Mouse (Mus musculus) midbrain, embryonic 12.5 days (tissue): ENCODE results near the gene Rcn3. TPM values are rescaled to one million over a fixed set of nuclear protein-coding genes. Genes with fewer than 3 reads are reported as not detected.
A peak's percentile ranks its signal among the peaks of the same experiment; 100 is the strongest.

Experiments used
- ATAC-seq: fragments of 200-750 bp; cut with Nextera tagmentation; 2 replicates; pipeline ENCODE4 v1.8.0; 2017; ENCODE audit warnings: low read depth, moderate TSS enrichment, moderate library complexity; ENCODE audit not compliant: low FRiP score
- H3K27ac ChIP-seq: fragments of 300-500 bp; sonication (generic); replicated peaks from 2 replicates; pipeline ENCODE4 v1.5.1; 2016; ENCODE audit warnings: mild to moderate bottlenecking
- H3K27me3 ChIP-seq: fragments of 300-500 bp; sonication (generic); 2 replicates; pipeline ENCODE4 v1.6.1; 2016; ENCODE audit warnings: mild to moderate bottlenecking
- H3K36me3 ChIP-seq: fragments of 300-500 bp; sonication (generic); 2 replicates; pipeline ENCODE4 v1.6.1; 2016
- H3K4me1 ChIP-seq: fragments of 300-500 bp; sonication (generic); 2 replicates; pipeline ENCODE4 v1.6.1; 2016
- H3K4me2 ChIP-seq: fragments of 300-500 bp; sonication (generic); replicated peaks from 2 replicates; pipeline ENCODE4 v1.6.1; 2016; ENCODE audit warnings: mild to moderate bottlenecking, moderate library complexity
- H3K4me3 ChIP-seq: fragments of 300-500 bp; sonication (generic); 2 replicates; pipeline ENCODE4 v1.5.1; 2016; ENCODE audit warnings: mild to moderate bottlenecking
- H3K9ac ChIP-seq: fragments of 300-500 bp; sonication (generic); replicated peaks from 2 replicates; pipeline ENCODE4 v1.6.1; 2016; ENCODE audit warnings: mild to moderate bottlenecking, moderate library complexity
- H3K9me3 ChIP-seq: fragments of 300-500 bp; sonication (generic); 2 replicates; pipeline ENCODE4 v1.6.1; 2016; ENCODE audit warnings: mild to moderate bottlenecking
- WGBS: fragments of 180-500 bp; shearing (Covaris S2); methylation state at CpG from one replicate; pipeline ENCODE4 v1.1.7; 2016; 5-methylcytosine and 5-hydroxymethylcytosine counted together
- polyA plus RNA-seq: library from polyadenylated mRNA; unstranded; fragments of >200 nt; fragmentation: Nextera tagmentation; extraction: Ambion mirVana; gene quantifications from 2 replicates; pipeline ENCODE4 v1.2.1, GENCODE M21; 2016

The Rcn3 gene
- polyA plus RNA-seq, 1 experiment from 2014 or later, result 151 TPM

DNA sequence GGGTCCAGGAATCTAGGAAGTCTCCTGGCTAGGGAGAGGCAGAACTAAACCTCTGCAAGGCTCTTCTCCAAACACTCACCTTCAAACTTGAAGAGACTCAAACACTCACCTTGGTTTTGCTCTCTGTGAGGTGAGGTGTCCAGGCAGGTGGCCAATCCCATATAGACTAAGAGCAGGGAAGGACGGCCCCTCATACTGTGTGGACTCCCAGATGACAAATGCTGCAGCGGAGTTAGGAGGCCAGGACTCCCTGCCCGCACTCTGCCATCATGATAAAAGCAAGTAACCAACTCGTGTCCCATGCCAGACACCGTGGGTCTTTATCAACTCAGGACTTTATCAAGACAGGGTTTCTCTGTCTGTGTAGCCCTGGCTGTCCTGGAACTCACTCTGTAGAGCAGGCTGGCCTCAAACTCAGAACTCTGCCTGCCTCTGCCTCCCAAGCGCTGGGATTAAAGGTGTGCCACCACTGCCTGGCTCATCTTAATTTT, 31.3 kb downstream of the Rcn3 start:
- Histone ChIP-seq H3K9ac (no peak overlapping the region), H3K4me3 (no peak overlapping the region), H3K27me3 (peaks cover 7% of the 10 kb centered on the region), H3K4me2 (no peak overlapping the region), H3K27ac (no peak overlapping the region), H3K36me3 (no peaks in the 10 kb centered on the region), H3K9me3 (no peaks in the 10 kb centered on the region), H3K4me1 (peaks cover 28% of the 10 kb centered on the region)
- ATAC-seq, result no peak
- 85% methylated on average over 6 of the region's 6 CpGs for WGBS

- no peaks in the 10 kb centered on the region for H3K9me3 ChIP-seq
- WGBS, result 77% methylated on average over 10 of the region's 10 CpGs
- peaks cover 7% of the 10 kb centered on the region for H3K27me3 ChIP-seq
- peak overlapping the region; percentile 49 for H3K27ac ChIP-seq
- peaks cover 31% of the 10 kb centered on the region for H3K4me1 ChIP-seq
- ATAC-seq, result no peak
- H3K36me3 ChIP-seq, result no peaks in the 10 kb centered on the region
- H3K9ac ChIP-seq, result 0 out of 2 replicates have a peak overlapping the region, but pooled peaks have one; percentile 31
- H3K4me3 ChIP-seq, result no peak overlapping the region
- 0 out of 2 replicates have a peak overlapping the region, but pooled peaks have one; percentile 7 for H3K4me2 ChIP-seq
These were observed 33.1 kb downstream of the Rcn3 start for GRCm38 (mm10) chr7:45058607-45059571.

DNA sequence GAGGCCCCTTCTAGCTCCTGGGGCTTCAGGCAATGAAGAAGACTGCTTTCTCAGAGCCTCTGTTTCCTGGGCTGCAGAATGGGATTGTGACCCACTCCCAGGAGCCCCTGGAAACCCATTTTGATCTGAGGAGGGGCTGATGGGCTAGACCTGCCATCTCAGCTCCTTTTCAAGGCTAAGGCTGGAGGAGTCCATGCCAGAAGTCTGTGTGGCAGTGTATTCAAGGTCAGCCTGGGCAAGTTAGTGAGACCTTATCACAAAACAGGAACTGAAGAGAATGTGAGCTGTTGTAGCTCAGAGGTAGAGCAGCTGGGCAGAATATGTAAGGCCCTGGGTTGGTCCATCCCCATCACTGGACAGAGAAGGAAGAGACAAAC, 35.1 kb downstream of the Rcn3 start:
- Histone ChIP-seq H3K4me2 (no peak overlapping the region), H3K4me1 (peaks cover 29% of the 10 kb centered on the region), H3K36me3 (no peaks in the 10 kb centered on the region), H3K9ac (no peak overlapping the region), H3K27ac (no peak overlapping the region), H3K4me3 (no peak overlapping the region), H3K27me3 (peaks cover 7% of the 10 kb centered on the region), H3K9me3 (no peaks in the 10 kb centered on the region)
- no peak for ATAC-seq

DNA sequence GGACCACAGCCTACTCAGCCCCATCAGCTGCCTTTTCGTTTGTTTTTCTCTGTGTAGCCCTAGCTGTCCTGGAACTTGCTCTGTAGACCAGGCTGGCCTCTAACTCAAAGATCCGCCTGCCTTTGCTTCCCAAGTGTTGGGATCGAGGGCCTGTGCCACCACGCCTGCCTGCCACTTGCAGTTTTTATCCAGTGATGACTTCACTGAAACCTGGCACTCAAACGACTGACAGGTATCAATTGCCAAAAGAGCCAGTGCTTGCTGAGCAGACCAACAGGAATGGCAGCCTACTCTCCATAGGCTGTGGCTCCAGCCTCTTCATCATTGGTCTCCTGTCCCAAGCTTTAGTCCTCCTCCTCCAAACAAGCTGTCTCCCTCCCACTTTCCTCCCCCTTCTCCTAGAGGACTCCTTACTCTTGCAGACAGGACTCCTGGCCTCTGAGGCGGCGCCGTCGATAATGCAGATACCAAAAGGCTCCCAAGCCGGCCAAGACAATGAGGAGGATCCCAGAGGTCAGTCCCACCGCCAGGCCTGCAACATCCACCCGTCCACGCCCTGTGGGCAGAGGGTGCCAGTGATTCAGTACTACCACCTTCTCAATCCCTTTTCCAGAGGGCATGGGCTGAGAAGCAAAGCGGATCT, 35.6 kb downstream of the Rcn3 start:
- 65% methylated on average over 14 of the region's 14 CpGs for WGBS
- Histone ChIP-seq H3K27me3 (peaks cover 7% of the 10 kb centered on the region), H3K27ac (no peak overlapping the region), H3K36me3 (no peaks in the 10 kb centered on the region), H3K4me3 (no peak overlapping the region), H3K4me2 (no peak overlapping the region), H3K9me3 (no peaks in the 10 kb centered on the region), H3K4me1 (peaks cover 30% of the 10 kb centered on the region), H3K9ac (no peak overlapping the region)
- no peak for ATAC-seq

DNA sequence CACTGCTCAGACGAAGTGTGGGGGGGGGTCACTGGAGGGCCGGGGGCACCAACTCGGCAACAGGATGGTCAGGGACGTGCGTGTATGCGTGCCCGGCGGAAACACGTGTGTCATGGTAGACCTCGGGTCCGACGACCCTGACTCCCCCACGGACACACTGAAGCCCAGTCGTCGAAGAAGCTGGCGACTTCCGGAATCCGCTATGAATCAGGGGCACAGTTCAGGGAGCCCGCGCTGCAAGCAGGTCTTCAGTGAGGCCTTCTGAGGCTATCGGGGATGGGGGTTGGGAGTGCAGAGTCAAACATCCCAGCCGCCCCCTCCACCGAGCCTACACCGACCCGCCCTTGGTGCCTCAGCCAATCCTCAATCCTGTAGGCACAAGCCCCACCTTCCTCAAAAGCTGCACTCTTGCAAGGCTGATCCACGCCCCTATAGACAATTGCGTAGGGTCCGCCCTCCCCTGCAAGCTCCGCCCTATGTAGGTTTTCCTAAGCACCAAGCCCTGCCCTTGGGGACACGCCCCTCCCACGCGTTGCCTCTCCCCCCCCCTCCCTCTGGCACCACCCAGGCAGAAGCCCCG, 38.0 kb downstream of the Rcn3 start:
- under 1% methylated on average over 33 of the region's 33 CpGs for WGBS
- Histone ChIP-seq H3K36me3 (peaks cover 17% of the 10 kb centered on the region), H3K27me3 (peaks cover 7% of the 10 kb centered on the region)

DNA sequence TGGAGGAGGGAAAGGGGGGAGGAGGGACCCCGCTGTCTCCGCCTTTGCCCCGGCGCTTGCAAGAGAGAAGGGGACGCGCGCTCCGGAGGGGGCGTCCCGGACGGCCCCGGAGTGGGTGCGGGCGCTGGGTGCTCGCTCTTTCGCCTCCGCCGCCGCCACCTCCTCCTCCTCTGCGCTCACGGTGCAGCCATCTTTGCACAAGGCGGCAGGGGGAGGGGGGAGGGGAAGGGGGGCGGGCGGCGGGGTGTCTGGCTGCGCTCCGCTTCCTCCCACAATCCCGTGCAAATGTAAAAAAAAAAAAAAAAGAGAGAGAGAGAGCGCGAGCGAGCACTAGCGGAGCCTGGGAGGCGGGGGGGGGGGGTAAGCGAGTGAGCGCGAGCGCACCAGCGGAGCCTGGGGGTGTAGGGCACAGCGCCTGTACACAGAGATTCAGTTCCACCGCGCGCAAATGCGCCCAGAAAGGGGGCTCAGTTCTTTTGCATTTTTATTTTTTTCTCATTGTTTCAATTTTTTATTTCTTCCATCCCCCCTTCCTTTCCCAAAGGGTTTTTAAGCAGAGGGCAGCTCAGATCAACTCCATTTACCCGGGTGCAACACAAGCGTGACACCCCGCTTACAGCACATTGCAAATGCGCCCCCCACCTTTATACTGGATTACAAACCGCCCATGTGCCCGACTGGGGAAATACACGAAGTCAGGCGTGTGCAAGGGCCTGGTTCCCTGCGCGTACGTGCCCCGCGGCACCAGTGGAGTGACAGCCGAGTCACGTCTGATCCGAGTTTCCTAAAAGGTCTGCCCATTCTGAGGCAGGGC, 38.7 kb downstream of the Rcn3 start:
- H3K4me1 ChIP-seq, result peaks cover 26% of the 10 kb centered on the region
- peak overlapping the region; percentile 95 for H3K4me3 ChIP-seq
- peaks cover 7% of the 10 kb centered on the region for H3K27me3 ChIP-seq
- peak; percentile 42 for ATAC-seq
- peak overlapping the region; percentile 98 for H3K4me2 ChIP-seq
- H3K27ac ChIP-seq, result peak overlapping the region; percentile 98
- peaks cover 24% of the 10 kb centered on the region for H3K36me3 ChIP-seq
- H3K9me3 ChIP-seq, result no peaks in the 10 kb centered on the region
- H3K9ac ChIP-seq, result peak overlapping the region; percentile 96
- WGBS, result under 1% methylated on average over 27 of the region's 59 CpGs

More for the DNA sequence above, 38.0 kb downstream of the Rcn3 start:
- Histone ChIP-seq H3K4me3 (peak overlapping the region; percentile 95), H3K4me2 (peak overlapping the region; percentile 98), H3K9ac (peak overlapping the region; percentile 96), H3K27ac (peak overlapping the region; percentile 98), H3K9me3 (no peaks in the 10 kb centered on the region), H3K4me1 (peaks cover 31% of the 10 kb centered on the region)
- ATAC-seq, result peak; percentile 88

GRCm38 (mm10) chr7:45052862-45053116, 39.2 kb downstream of the Rcn3 start, which contains the start of gene Prr12:
Prr12 (minus strand) TSS chr7:45052881.
- H3K4me2 ChIP-seq, result peak within 1 kb of the TSS; percentile 98
- H3K36me3 ChIP-seq, result peaks cover 29% of the 10 kb centered on the region
- H3K9ac ChIP-seq, result peak within 1 kb of the TSS; percentile 96
- H3K27ac ChIP-seq, result peak within 1 kb of the TSS; percentile 98
- peaks cover 26% of the 10 kb centered on the region for H3K4me1 ChIP-seq
- no peaks in the 10 kb centered on the region for H3K9me3 ChIP-seq
- 0% methylated on average over 2 of the region's 18 CpGs for WGBS
- peak within 1 kb of the TSS; percentile 95 for H3K4me3 ChIP-seq
- no peak for ATAC-seq
- H3K27me3 ChIP-seq, result peaks cover 7% of the 10 kb centered on the region

DNA sequence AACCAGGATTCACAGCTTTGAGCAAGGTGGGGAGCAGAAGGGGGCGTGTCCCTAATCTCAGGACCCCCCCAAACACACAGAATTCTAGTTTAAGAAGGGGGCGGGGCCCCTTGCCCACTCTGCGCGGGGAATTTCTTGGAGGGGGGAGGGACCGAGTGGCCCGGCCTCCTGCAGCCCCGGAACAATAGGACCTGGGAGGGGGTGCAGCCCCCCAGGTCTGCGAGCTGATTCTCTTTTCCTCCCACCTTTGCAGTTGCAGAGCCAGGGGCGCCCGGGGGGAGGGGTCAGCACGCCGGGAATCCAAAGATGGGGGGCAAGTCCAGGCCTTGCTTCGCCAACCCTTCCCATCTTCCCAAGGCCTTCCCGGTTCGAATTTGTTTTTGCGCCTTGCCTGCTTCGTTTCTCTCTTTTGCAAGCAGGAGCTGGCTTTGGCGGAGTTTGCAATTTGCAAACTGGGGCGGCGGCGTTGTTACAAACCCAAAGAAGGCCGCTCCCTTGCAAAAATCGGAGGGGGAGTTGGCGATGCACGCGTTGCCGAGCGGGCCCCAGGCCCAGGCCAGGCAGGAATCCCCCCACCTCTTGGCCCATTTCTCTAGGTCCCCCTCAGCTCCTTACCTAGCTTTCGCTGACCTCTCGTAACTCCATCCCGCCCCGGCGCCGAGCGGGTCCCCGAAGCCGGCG, 39.7 kb downstream of the Rcn3 start:
- peaks cover 34% of the 10 kb centered on the region for H3K36me3 ChIP-seq
- H3K4me3 ChIP-seq, result peak overlapping the region; percentile 95
- H3K4me1 ChIP-seq, result peaks cover 26% of the 10 kb centered on the region
- H3K9me3 ChIP-seq, result no peaks in the 10 kb centered on the region
- WGBS, result 0% methylated on average over 29 of the region's 38 CpGs
- no peak for ATAC-seq
- peak overlapping the region; percentile 96 for H3K9ac ChIP-seq
- peaks cover 7% of the 10 kb centered on the region for H3K27me3 ChIP-seq
- H3K4me2 ChIP-seq, result peak overlapping the region; percentile 98
- peak overlapping the region; percentile 98 for H3K27ac ChIP-seq

- Histone ChIP-seq H3K4me3 (peak overlapping the region; percentile 95), H3K4me2 (peak overlapping the region; percentile 98), H3K9me3 (no peaks in the 10 kb centered on the region), H3K27ac (peak overlapping the region; percentile 98), H3K36me3 (peaks cover 41% of the 10 kb centered on the region), H3K27me3 (peaks cover under 1% of the 10 kb centered on the region; the same call in 1 of the 2 replicates), H3K4me1 (peaks cover 28% of the 10 kb centered on the region), H3K9ac (peak overlapping the region; percentile 96)
- 3% methylated on average over 13 of the region's 13 CpGs for WGBS
- ATAC-seq, result no peak
These were observed 40.4 kb downstream of the Rcn3 start for GRCm38 (mm10) chr7:45051601-45051974.

DNA sequence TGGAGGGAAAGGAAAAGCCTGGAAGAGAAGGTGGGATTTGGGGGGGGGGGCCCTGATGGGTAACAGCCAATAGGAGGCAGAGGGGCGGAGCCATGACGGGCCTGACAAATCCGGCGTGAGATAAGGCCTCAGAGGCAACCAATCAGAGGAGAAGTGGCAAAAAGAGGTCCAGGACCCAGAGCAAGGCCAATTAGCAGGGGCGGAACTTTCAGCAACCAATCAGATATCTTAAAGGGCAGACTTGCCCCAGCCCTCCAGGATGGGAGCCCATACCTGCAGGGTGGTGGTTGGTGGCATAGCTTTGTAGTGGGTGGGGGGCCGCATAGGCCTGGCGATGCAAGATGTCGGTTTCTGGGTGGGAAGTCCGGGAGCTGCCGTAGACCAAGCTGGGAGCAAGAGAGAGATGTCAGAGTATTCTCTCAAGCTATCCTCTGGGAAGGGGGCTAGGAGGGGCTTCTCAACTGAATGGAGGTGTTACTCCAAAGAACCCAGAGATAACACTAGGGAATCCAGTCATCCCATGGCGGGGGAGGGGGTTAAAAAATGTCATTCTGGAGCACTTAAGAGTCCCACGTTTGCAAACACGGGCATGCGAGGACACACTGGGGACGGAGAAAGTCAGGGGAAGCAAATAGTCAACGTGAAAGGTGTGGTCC, 40.9 kb downstream of the Rcn3 start:
- 2% methylated on average over 15 of the region's 16 CpGs for WGBS
- ATAC-seq, result peak; percentile 55
- peaks cover 28% of the 10 kb centered on the region for H3K4me1 ChIP-seq
- H3K4me2 ChIP-seq, result peak overlapping the region; percentile 98
- no peaks in the 10 kb centered on the region for H3K9me3 ChIP-seq
- H3K27me3 ChIP-seq, result no peaks in the 10 kb centered on the region
- H3K36me3 ChIP-seq, result peaks cover 46% of the 10 kb centered on the region
- peak overlapping the region; percentile 98 for H3K27ac ChIP-seq
- H3K9ac ChIP-seq, result peak overlapping the region; percentile 96; the same call in 1 of the 2 replicates
- peak overlapping the region; percentile 95 for H3K4me3 ChIP-seq
